Mouse (Mus musculus): ENCODE measurements around the gene Chchd10.
"Not testable (repeated sequence)": the region's sequence is repeated elsewhere in the genome, so short reads cannot be mapped to it uniquely, and the experiment has no call there.

The Chchd10 gene

DNA sequence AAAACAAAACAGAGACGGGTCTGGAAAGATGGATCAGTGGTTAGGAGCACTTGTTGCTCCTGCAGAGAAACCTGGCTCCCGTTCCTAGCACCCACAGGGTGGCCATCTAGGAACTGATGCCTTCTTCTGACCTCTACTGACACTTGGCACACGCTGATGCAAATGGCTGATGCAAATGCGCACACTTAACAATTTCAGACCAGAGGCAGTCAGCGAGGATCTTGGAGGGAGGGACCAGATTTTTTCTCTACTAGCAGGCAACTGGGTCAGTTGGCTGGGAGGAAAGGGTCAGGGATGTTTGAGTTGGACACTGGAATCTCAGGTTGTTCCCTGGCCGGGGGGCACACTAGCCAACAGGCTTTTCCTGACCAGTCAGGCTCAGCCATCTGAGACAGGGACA lies at the start of gene Chchd10:
Gene Chchd10, plus strand, starts transcription at position 240 of the 400 bp plus-strand sequence.
- DNase-seq (ENCODE audit: low read depth, low spot score): no peak

- peak; percentile 79 for DNase-seq (ENCODE audit: low read depth, low spot score)
Measured at GRCm38 (mm10) chr10:75883232-75883552, 49.7 kb upstream of the Chchd10 start.

- no peak for DNase-seq (ENCODE audit: low read depth, low spot score)
Measured at GRCm38 (mm10) chr10:75884742-75885141, 48.2 kb upstream of the Chchd10 start.

GRCm38 (mm10) chr10:75887504-75887903 lies 45.4 kb upstream of the Chchd10 start:
- not testable (repeated sequence) for DNase-seq (ENCODE audit: low read depth, low spot score)

- DNase-seq (ENCODE audit: low read depth, low spot score): no peak
Measured at GRCm38 (mm10) chr10:75889406-75890153, 43.4 kb upstream of the Chchd10 start.

DNA sequence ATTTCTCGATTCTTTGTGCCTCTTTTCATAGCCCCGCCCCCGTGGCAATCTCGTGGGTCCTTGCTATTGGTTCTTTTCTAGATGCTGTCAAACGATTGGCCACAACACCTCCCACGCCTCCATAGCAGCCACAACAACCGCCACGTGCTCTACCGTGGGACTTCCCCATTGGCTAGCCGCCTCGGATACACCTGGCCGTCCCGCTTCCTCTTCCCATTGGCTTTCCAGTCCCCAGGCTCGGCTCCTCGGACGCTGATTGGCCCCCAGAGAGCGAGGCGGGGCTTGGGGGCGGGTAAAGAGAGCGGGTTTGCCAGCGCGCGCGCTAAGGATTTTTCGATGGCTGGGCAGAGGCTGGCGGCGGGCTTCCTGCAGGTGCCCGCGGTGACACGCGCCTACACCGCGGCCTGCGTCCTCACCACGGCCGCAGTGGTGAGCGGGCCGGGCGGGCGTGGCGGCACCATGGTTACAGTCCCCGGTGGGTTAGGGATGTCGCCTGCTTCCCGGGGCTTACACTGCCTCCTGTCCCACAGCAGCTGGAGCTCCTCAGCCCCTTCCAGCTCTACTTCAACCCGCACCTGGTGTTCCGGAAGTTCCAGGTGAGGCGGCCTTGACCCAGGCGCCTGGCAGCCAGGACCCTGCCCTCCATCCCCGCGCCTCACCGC lies 39.7 kb upstream of the Chchd10 start, which contains the start of gene Derl3:
Gene Derl3, plus strand, starts transcription at position 325 of the 662 bp plus-strand sequence.
- DNase-seq (ENCODE audit: low read depth, low spot score): peak; percentile 96

- DNase-seq (ENCODE audit: low read depth, low spot score): no peak
Measured at GRCm38 (mm10) chr10:75894601-75895000, 38.3 kb upstream of the Chchd10 start.

DNA sequence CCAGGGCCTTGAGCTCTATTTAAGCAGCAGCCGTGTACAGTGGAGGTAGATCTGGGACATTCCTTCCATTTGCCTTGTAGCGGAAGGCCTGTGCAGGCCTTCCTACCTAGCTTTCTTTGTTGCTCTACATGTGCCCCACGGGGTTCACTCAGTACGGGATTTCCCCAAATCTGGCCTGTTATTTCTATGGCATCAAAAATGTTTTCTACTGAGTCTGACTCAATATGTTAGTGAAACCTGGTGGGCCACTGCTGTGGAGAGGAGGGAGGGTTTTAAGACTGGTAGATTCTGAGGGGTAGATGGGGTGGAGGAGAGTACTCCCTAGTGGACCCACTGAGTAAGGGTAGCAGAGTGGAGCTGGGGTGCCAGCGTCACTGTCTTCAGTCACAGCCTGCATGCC lies 37.2 kb upstream of the Chchd10 start:
- DNase-seq (ENCODE audit: low read depth, low spot score): no peak

GRCm38 (mm10) chr10:75896208-75896607 lies 36.7 kb upstream of the Chchd10 start:
- DNase-seq (ENCODE audit: low read depth, low spot score): no peak

GRCm38 (mm10) chr10:75897373-75897772 lies 35.6 kb upstream of the Chchd10 start:
- peak; percentile 45 for DNase-seq (ENCODE audit: low read depth, low spot score)

- DNase-seq (ENCODE audit: low read depth, low spot score): no peak
Measured at GRCm38 (mm10) chr10:75898039-75898564, 34.8 kb upstream of the Chchd10 start.

GRCm38 (mm10) chr10:75898846-75899245 lies 34.1 kb upstream of the Chchd10 start:
- DNase-seq (ENCODE audit: low read depth, low spot score): no peak

DNA sequence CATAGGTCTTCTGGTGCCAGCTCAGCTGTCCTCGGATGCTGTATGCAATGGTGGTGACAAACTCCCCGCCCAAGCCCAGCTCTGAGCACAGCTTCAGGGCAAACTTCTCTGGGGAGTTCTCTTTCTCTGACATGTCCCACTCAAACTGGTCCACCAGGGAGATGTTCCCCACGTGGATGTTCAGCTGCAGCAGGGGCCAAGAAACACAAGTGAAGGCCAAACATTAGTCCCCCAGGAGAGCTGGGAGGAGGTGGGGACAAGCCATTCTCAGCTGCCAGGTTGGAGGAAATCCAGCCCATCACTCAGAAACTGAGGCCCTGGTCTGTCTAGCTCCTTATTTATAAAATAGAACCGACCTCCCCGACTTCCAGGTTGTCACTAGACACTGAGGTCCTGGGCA lies 28.5 kb upstream of the Chchd10 start:
- DNase-seq (ENCODE audit: low read depth, low spot score): no peak

DNA sequence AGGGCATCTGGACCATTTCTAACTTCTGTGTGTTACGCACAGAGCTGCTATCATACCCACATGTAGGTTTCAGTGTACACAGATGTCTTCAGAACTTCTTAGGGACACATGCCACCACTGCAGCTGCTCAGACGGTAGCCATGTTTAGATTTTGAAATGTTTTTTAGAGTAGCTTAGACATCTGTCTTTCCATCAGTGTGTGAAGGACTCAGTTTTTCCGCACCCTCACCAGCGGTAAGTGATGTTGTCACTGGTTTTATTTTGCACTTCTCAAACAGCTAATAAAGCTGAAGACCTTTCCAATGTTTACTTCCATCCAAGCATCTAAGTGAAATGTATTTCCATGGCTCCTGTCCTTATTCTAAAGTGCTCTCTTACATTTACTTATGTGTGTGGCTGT lies 26.0 kb upstream of the Chchd10 start:
- DNase-seq (ENCODE audit: low read depth, low spot score): no peak

DNA sequence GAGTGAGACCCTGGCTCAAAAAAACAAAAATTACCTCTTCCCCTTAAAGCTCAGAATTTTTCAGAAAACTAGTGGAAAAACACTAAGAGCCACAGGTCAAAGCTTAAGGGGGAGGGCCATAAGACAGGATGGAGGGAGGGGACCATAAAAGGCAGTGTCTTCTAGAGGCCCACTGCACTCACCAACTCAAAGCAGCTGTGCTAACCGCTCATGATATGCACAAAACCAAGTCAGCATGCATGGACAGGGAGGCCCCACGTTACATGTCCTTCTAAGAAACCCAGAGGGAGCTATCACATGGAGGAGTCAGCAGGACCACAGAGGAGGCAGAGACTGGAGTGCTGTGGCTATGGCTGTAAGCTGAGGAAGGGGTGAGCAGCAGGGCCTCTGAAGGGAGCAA lies 22.2 kb upstream of the Chchd10 start:
- DNase-seq (ENCODE audit: low read depth, low spot score): no peak

DNA sequence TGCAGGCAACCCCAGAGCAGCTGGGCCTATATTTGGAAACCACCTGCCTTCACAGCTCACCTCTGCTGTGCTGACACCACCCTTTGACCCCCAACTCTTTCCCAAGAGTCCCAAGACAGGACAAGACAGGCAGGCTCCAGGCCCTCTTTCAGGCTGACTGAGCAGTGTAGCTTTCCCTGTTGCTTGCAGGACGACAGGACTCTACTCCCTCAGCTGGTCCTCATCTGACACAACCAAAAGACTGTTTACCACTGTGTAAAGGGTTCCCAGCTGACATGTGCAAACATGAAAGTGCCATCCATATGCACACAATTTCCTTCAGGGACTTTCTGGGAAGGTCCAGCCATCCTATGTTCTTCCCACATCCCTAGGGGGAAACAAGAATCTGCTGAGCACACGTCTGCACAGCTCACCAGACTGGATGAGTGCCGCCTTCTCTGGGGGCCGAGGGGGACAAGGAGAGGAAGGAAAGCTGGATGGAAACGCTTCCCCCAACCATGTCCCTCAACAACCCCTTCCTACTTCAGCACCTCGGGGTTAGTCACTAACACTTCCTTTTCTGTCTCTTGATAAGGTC lies 19.8 kb upstream of the Chchd10 start:
- DNase-seq (ENCODE audit: low read depth, low spot score): no peak

- DNase-seq (ENCODE audit: low read depth, low spot score): no peak
Measured at GRCm38 (mm10) chr10:75915557-75915956, 17.4 kb upstream of the Chchd10 start.

- no peak for DNase-seq (ENCODE audit: low read depth, low spot score)
Measured at GRCm38 (mm10) chr10:75916840-75917239, 16.1 kb upstream of the Chchd10 start.

GRCm38 (mm10) chr10:75919026-75919425 lies 13.9 kb upstream of the Chchd10 start:
- no peak for DNase-seq (ENCODE audit: low read depth, low spot score)

- no peak for DNase-seq (ENCODE audit: low read depth, low spot score)
Measured at GRCm38 (mm10) chr10:75921026-75921725, 11.8 kb upstream of the Chchd10 start, which contains the start of gene Smarcb1. Gene Smarcb1 (minus strand): TSS chr10:75921617.

DNA sequence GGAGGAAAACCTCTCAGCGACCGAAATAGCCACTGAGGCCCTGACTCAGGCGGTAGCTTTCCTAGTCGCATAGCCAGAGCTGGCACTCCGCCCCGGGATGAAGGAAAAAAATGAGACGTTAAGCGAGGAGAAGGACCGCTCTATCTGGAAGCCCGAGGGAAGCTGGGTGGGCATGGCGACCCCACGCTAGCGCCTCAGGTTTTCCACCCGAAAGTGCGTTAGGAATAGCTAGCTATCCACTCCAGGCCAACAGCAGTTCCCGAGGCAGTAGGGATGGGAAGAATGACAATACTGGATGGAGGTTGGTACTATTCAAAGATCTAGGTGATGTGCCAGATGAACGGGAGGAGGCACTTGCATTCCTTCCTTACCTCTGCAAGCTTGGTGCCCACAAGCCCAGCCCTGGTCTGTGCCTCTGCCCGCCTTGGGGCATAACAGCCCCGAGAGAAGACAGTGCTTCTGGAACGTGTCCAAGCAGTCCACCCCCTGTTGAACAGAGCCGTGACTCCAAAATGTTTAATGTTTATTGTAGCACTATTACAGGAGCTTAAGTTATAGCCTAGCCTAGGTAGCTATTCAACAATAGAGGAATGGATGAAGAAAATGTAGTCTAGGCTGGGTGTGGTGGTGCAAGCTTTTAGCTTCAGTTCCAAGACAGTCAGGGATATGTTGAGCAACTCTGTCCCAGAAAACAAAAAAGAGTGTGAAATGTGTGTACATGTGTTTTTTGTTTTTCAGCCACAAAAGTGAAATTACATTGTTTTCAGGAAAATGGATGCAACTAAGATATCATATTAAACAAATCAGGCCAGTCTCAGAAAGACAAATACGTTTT lies 11.0 kb upstream of the Chchd10 start:
- no peak for DNase-seq (ENCODE audit: low read depth, low spot score)

Measured in WW6 (cell line).